Mouse (Mus musculus): ENCODE measurements at regions not wholly inside any gene's neighbourhood (a gene's known extent, or its start where the extent isn't known, plus 50 kb on each side); places are given as distances from the start of the nearest gene placed in this dataset.

DNA sequence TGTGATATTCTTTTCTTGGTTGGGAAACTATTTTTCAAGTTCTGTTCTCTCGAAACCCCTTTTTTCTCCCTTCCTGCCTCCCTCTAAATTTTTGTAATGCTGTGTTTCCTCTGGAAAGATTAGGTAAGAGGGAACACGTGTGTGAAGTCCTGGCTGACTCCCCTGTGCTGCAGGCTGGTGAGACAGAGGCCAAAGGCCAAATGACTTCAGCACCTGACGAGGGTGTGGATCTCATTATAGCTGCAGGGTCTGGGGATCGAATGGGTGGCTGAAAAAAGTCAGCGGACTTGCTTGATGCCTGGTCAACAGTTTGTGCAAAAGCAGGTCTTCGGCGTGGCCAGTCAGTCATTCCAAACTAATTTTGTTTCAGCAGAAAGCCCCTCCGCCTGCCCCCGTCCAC lies 159.1 kb downstream of the En1 start:
- no peak for DNase-seq (ENCODE audit: low spot score in 2 of 2)

DNA sequence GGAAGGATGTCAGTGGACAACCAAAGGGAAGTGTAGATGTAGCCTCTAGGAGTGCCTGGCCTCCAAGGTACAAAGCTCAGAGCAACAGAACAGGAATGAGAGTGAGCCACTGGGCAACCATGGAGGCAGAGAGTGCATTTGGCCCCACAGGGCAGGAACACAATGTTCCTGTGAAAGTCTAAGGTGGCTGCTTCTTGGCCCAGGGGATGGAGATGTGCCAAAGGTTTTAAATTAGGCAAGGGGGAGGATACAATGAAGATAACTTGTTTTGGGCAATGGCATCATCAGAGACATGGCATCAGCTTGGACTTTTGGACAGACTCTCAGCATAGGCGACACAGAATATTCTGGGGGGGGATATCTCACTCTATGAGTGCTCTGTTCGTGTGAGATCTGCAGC lies 160.3 kb downstream of the En1 start:
- no peak for DNase-seq (ENCODE audit: low spot score in 2 of 2)

GRCm38 (mm10) chr1:120762921-120763595 lies 160.8 kb downstream of the En1 start:
- DNase-seq (ENCODE audit: low spot score in 2 of 2): no peak

GRCm38 (mm10) chr1:120767054-120767453 lies 164.8 kb downstream of the En1 start:
- DNase-seq (ENCODE audit: low spot score in 2 of 2): no peak

GRCm38 (mm10) chr1:120771269-120771668 lies 169.1 kb downstream of the En1 start:
- no peak for DNase-seq (ENCODE audit: low spot score in 2 of 2)

DNA sequence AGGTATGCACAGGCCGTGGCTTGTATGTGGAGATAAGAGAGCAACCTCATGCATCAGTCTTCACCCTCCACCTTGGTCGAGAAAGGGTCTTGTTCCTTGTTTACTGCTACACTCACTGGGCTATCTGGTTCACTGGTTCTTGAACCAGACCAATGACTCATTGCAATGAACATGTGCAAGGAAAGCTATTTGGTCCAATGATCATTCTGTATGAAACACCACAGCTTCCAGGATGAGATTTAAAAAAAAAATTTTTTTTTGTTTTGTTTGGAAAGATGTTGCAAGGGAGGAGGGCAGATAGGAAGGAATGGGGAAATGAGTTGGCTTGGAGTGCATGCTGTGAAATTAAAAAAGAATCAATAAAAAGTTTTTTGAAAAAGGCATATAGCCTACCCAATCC lies 174.7 kb downstream of the En1 start:
- no peak for DNase-seq (ENCODE audit: low spot score in 2 of 2)

- DNase-seq (ENCODE audit: low spot score in 2 of 2): no peak
Observed at GRCm38 (mm10) chr1:120777468-120777867, 175.2 kb downstream of the En1 start.

- no peak for DNase-seq (ENCODE audit: low spot score in 2 of 2)
Observed at GRCm38 (mm10) chr1:120795245-120795644, 193.0 kb downstream of the En1 start.

GRCm38 (mm10) chr1:120801248-120801979 lies 199.2 kb downstream of the En1 start:
- DNase-seq (ENCODE audit: low spot score in 2 of 2): no peak

GRCm38 (mm10) chr1:120801980-120802364 lies 199.8 kb downstream of the En1 start:
- DNase-seq (ENCODE audit: low spot score in 2 of 2): no peak

- no peak for DNase-seq (ENCODE audit: low spot score in 2 of 2)
Observed at GRCm38 (mm10) chr1:120814441-120814840, 212.2 kb downstream of the En1 start.

- DNase-seq (ENCODE audit: low spot score in 2 of 2): no peak
Observed at GRCm38 (mm10) chr1:120816237-120816820, 214.1 kb downstream of the En1 start.

DNA sequence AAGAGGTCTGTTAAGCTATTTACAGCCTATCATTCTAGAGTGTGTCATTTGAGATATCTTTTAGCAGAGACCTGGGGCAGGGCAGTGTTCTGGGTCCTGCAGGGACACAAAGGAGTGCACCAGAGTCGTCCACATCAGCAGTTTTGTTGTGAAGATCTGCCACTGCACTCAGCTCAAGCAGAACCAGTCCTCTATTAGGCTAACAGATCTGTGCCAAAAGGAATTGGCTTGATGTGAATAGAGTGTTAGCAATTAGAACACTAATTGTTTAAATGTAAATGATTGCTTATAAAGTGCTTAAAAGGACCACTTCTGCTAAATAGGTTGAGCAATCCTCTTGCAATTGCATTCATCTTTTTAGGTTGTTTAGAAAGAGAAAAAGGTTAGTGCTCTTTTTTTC lies 215.3 kb downstream of the En1 start:
- DNase-seq (ENCODE audit: low spot score in 2 of 2): no peak

DNA sequence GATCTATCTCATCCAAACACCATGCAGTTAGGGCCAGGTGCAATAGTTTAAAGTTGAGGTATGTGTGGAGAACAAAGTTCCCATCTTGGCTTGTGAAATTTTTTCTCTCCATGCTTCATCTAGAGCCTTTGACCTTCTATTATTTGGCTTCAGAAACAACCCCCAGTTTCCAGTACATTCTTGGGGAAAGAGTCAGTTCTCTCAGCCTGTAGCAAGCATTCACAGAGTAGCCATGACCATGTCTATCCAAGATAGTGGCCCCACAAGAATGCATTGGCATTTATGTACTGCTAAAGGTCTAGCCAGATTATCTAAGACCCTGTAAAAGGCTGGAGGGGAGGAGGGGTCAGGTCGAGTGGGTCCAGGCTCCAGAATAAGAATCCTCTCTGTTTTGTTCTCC lies 229.8 kb downstream of the En1 start:
- no peak for DNase-seq (ENCODE audit: low spot score in 2 of 2)

GRCm38 (mm10) chr1:120842596-120842995 lies 240.4 kb downstream of the En1 start:
- DNase-seq (ENCODE audit: low spot score in 2 of 2): no peak

DNA sequence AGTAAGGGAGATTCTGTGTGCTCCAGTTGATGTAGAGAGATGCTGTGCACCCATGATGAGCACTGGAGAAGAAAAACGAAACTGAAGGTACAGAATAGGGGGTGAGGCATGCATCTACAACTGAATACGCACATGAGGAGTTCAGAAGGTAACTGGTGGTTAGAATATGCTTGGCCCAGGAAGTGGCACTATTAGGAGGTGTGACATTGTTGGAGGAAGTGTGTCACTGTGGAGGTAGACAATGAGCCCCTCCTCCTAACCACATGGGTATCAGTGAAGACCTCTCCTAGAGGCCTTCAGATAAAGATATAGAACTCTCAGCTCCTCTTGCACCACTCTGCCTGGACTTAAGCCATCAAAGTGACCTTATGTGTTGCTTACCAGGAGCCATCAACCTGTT lies 243.9 kb downstream of the En1 start:
- DNase-seq (ENCODE audit: low spot score in 2 of 2): no peak

- DNase-seq (ENCODE audit: low spot score in 2 of 2): no peak
Observed at GRCm38 (mm10) chr1:120851860-120852503, 249.8 kb downstream of the En1 start.

- no peak for DNase-seq (ENCODE audit: low spot score in 2 of 2)
Observed at GRCm38 (mm10) chr1:120857566-120857965, 255.3 kb downstream of the En1 start.

DNA sequence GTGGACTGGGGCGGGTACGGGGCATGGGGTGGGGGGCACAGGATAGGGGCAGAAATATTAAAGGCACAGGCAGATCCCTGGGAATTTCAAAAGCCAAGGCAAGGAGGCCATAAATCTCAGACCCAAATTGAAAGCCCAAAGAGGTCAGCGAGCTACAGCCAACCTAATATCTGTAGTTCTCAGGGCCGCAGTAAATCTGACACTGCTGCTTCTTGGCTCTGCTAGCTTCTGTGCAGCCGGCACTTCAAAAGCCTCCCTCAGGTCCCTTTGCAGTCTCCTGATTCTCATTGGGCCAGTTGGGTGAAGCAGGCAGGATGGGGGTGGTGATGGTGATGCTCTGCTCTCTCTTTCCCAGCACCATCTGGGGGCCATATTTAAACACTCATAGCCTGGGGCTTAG lies 257.3 kb downstream of the En1 start:
- no peak for DNase-seq (ENCODE audit: low spot score in 2 of 2)

DNA sequence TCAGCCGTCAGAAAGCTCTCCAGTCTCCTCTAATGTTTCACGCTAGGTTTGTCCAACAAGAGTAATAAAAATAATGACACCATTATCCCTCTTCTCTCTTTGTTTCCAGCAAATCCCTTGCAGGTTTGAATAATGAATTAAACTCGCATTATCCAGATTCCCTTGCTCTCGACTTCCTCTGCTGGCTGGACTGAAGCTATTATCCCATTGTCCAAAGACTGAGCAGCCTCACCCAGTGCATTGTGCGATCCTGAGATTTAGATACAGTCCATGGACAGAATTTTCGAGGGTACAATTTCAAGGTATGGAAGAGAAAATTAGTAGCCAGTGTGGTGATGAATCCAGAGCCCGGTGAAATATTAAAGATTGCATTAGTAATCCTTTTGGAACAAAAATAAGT lies 270.3 kb downstream of the En1 start:
- DNase-seq (ENCODE audit: low spot score in 2 of 2): no peak

GRCm38 (mm10) chr1:120882959-120883549 lies 280.8 kb downstream of the En1 start:
- no peak for DNase-seq (ENCODE audit: low spot score in 2 of 2)

- DNase-seq (ENCODE audit: low spot score in 2 of 2): no peak
Observed at GRCm38 (mm10) chr1:120883632-120884031, 281.4 kb downstream of the En1 start.
